Mouse (Mus musculus) spleen, adult 2 months (tissue): ENCODE data around the gene Mpzl1. TPM values are rescaled to one million over a fixed set of nuclear protein-coding genes. Genes with fewer than 3 reads are reported as not detected.

Source experiments
- DNase-seq, 2 experiments: peaks; one replicate each; pipeline versions ENCODE4 v3.0.0 to v3.0.0-alpha.2; 2012 to 2021; ENCODE audit warnings: low spot score in 2 of 2, low read depth in 1 of 2
- H3K27ac ChIP-seq: fragments of 200-500 bp; 2 replicates; pipeline ENCODE4 v1.5.1; 2012; ENCODE audit warnings: low read length, inconsistent platforms; ENCODE audit not compliant: insufficient read depth
- H3K27me3 ChIP-seq: fragments of 200-500 bp; 2 replicates; pipeline ENCODE4 v1.6.1; 2012; ENCODE audit warnings: mild to moderate bottlenecking, moderate library complexity, low read length, inconsistent platforms; ENCODE audit not compliant: control insufficient read depth, insufficient read depth
- H3K36me3 ChIP-seq: fragments of 200-500 bp; 2 replicates; pipeline ENCODE4 v1.6.1; 2012; ENCODE audit warnings: mild to moderate bottlenecking, low read length, inconsistent platforms; ENCODE audit not compliant: control insufficient read depth, insufficient read depth
- H3K4me1 ChIP-seq: fragments of 200-500 bp; 2 replicates; pipeline ENCODE4 v1.6.1; 2011; ENCODE audit warnings: inconsistent platforms; ENCODE audit not compliant: control insufficient read depth, insufficient read depth, insufficient read length
- H3K4me3 ChIP-seq: fragments of 200-500 bp; 2 replicates; pipeline ENCODE4 v1.5.1; 2011; ENCODE audit warnings: mild to moderate bottlenecking, inconsistent platforms; ENCODE audit not compliant: insufficient read depth, insufficient read length; ENCODE audit errors: extremely low read depth
- CTCF ChIP-seq: fragments of 200-500 bp; IDR thresholded peaks from 2 replicates; pipeline ENCODE4 v1.5.1; 2011; ENCODE audit warnings: mild to moderate bottlenecking, inconsistent platforms; ENCODE audit not compliant: insufficient read depth, insufficient read length, insufficient replicate concordance; ENCODE audit errors: extremely low read depth
- POLR2A ChIP-seq: fragments of 200-500 bp; IDR thresholded peaks from 2 replicates; pipeline ENCODE4 v1.6.1; 2011; ENCODE audit warnings: low read depth, low read length, inconsistent platforms
- WGBS: fragments of 180-500 bp; shearing (Covaris S2); methylation state at CpG from one replicate; pipeline ENCODE4 v1.1.7; 2018; 5-methylcytosine and 5-hydroxymethylcytosine counted together
- polyA plus RNA-seq: library from polyadenylated mRNA; depleted of rRNA; stranded (reverse); fragments of >200 nt; gene quantifications from 2 replicates; pipeline ENCODE4 v1.2.3, GENCODE M21; 2012

Gene Mpzl1
- polyA plus RNA-seq, 1 experiment: 15.9 TPM

GRCm38 (mm10) chr1:165643735-165644134 lies 9.4 kb upstream of the Mpzl1 start:
- H3K27me3 ChIP-seq: no peaks in the 10 kb centered on the region
- H3K4me1 ChIP-seq: peaks cover 3% of the 10 kb centered on the region; the same call in 1 of the 2 replicates
- no peak for DNase-seq
- 0 out of 2 replicates have a peak, but pooled peaks cover 2% of the 10 kb centered on the region for H3K36me3 ChIP-seq
- 63% methylated on average over 5 of the region's 5 CpGs for WGBS
- TF ChIP-seq POLR2A: no peak
- H3K4me3 ChIP-seq: no peak overlapping the region
- H3K27ac ChIP-seq: no peak overlapping the region

- Histone ChIP-seq H3K36me3 (no peaks in the 10 kb centered on the region), H3K4me1 (peaks cover 3% of the 10 kb centered on the region; the same call in 1 of the 2 replicates), H3K4me3 (peak overlapping the region; percentile 98), H3K27ac (peak overlapping the region; percentile 88), H3K27me3 (no peaks in the 10 kb centered on the region)
- no peak for TF ChIP-seq CTCF
- no peak for TF ChIP-seq POLR2A
- DNase-seq: no peak
- WGBS: 6% methylated on average over 16 of the region's 16 CpGs
Observed at GRCm38 (mm10) chr1:165642780-165643311, 8.5 kb upstream of the Mpzl1 start.

- no peak for TF ChIP-seq CTCF
- TF ChIP-seq POLR2A: peak; percentile 7
- Histone ChIP-seq H3K4me3 (peak overlapping the region; percentile 98), H3K27me3 (no peaks in the 10 kb centered on the region), H3K27ac (peak overlapping the region; percentile 88), H3K4me1 (peaks cover 3% of the 10 kb centered on the region; the same call in 1 of the 2 replicates), H3K36me3 (no peaks in the 10 kb centered on the region)
- under 1% methylated on average over 75 of the region's 75 CpGs for WGBS
- peak; percentile 63 to 81 for DNase-seq
Observed at GRCm38 (mm10) chr1:165641786-165642771, 7.7 kb upstream of the Mpzl1 start.

- peak; percentile 54 to 67 for DNase-seq
- no peaks in the 10 kb centered on the region for H3K36me3 ChIP-seq
- TF ChIP-seq POLR2A (no peak), CTCF (no peak; the same call in 1 of the 2 replicates)
- H3K27ac ChIP-seq: no peak overlapping the region
- H3K4me1 ChIP-seq: peaks cover 3% of the 10 kb centered on the region; the same call in 1 of the 2 replicates
- WGBS: 11% methylated on average over 16 of the region's 16 CpGs
- no peaks in the 10 kb centered on the region for H3K27me3 ChIP-seq
- peak overlapping the region; percentile 98 for H3K4me3 ChIP-seq
Observed at GRCm38 (mm10) chr1:165641271-165641771, 7.0 kb upstream of the Mpzl1 start.

GRCm38 (mm10) chr1:165636289-165636688 lies 2.0 kb upstream of the Mpzl1 start:
- H3K4me3 ChIP-seq: no peak overlapping the region
- no peak for DNase-seq
- WGBS: 97% methylated on average over 8 of the region's 8 CpGs
- TF ChIP-seq POLR2A (no peak), CTCF (no peak)
- peaks cover 3% of the 10 kb centered on the region; the same call in 1 of the 2 replicates for H3K27me3 ChIP-seq
- H3K4me1 ChIP-seq: peaks cover 2% of the 10 kb centered on the region; the same call in 1 of the 2 replicates
- H3K36me3 ChIP-seq: no peaks in the 10 kb centered on the region
- no peak overlapping the region for H3K27ac ChIP-seq

DNA sequence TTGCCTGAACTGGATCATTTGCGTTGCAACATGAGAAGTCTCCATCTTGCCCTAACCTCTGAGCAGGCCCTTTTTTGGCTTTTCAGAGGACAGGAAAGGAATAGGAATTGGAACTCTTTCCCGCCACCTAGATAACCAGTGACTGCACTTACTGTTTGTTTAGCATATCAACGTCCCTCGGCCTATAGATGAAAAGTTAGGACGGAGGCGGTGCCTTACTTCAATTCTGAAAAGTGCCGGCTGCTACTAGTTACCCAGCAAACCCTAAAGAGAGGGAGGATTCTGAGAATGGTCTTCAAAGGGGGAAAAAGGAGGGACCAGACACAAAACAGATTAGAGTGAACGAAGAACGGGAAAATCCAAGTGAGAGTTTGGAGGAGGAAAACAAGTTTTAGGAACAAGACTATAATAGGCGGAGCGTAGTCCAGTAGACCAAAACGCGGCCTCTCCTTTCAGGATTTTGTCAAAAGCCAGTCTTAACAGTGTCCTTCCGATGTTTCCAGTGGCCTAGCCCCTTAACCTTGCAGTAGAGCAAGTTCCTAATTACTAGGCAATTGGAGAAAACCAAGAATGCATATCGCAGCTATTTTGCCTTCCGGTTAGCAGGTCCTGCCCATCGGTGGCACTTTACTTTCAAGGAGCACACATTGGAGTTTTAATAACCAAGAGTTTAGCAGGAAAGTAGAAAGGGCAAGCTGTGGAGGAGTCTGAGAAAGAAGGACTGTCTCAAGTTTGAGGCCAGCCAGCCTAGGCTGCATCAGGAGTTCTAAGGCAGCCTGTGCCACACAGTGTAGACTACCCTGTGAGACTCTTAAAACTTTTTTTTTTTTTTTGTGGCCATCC lies 938 bp upstream of the Mpzl1 start:
- WGBS: 79% methylated on average over 17 of the region's 17 CpGs
- DNase-seq: no peak
- Histone ChIP-seq H3K4me3 (no peak overlapping the region), H3K27me3 (peaks cover 3% of the 10 kb centered on the region; the same call in 1 of the 2 replicates), H3K4me1 (peaks cover 2% of the 10 kb centered on the region; the same call in 1 of the 2 replicates), H3K27ac (no peak overlapping the region), H3K36me3 (no peaks in the 10 kb centered on the region)
- TF ChIP-seq POLR2A (no peak), CTCF (no peak)
